Mouse (Mus musculus) heart, adult 2 months (tissue): ENCODE data around the gene Troap. TPM values are rescaled to one million over a fixed set of nuclear protein-coding genes. Genes with fewer than 3 reads are reported as not detected.

ENCODE experiments used
- DNase-seq, 2 experiments: peaks; one replicate each; pipeline ENCODE4 v3.0.0; 2021
- H3K27ac ChIP-seq: fragments of 200-600 bp; 2 replicates; pipeline ENCODE4 v1.8.1; 2022
- H3K27me3 ChIP-seq: fragments of 200-500 bp; 2 replicates; pipeline ENCODE4 v1.6.1; 2012; ENCODE audit warnings: mild to moderate bottlenecking, low read length, inconsistent platforms, mixed read lengths; ENCODE audit not compliant: control insufficient read depth, insufficient read depth
- H3K36me3 ChIP-seq: fragments of 200-500 bp; 2 replicates; pipeline ENCODE4 v1.6.1; 2012; ENCODE audit warnings: low read length, inconsistent platforms; ENCODE audit not compliant: control insufficient read depth, insufficient read depth
- H3K4me1 ChIP-seq: fragments of 200-500 bp; 2 replicates; pipeline ENCODE4 v1.6.1; 2011; ENCODE audit warnings: low read length; ENCODE audit not compliant: control insufficient read depth, insufficient read depth
- H3K4me3 ChIP-seq: fragments of 200-600 bp; 2 replicates; pipeline ENCODE4 v1.8.1; 2022
- H3K79me2 ChIP-seq: fragments of 200-500 bp; replicated peaks from 2 replicates; pipeline ENCODE4 v1.6.1; 2012; ENCODE audit warnings: mild to moderate bottlenecking, inconsistent platforms, low read length, moderate library complexity, mixed read lengths; ENCODE audit not compliant: control insufficient read depth, insufficient read depth
- H3K9ac ChIP-seq: fragments of 200-500 bp; 2 replicates; pipeline ENCODE4 v1.6.1; 2012; ENCODE audit warnings: low read depth, mild to moderate bottlenecking, control low read depth, inconsistent platforms, low read length, mixed read lengths
- CTCF ChIP-seq: fragments of 200-600 bp; IDR thresholded peaks from 2 replicates; pipeline ENCODE4 v1.8.1; 2022; ENCODE audit warnings: antibody characterized with exemption, mild to moderate bottlenecking, moderate library complexity
- EP300 ChIP-seq: fragments of 200-500 bp; IDR thresholded peaks from 2 replicates; pipeline ENCODE4 v1.6.1; 2011; ENCODE audit warnings: low read depth, low read length, control low read depth; ENCODE audit not compliant: insufficient read depth
- POLR2A ChIP-seq: fragments of 200-500 bp; IDR thresholded peaks from 2 replicates; pipeline ENCODE4 v1.6.1; 2011; ENCODE audit warnings: mild to moderate bottlenecking, low read depth, low read length, control low read depth; ENCODE audit not compliant: insufficient read depth
- WGBS: fragments of 180-500 bp; shearing (Covaris S2); methylation state at CpG from one replicate; pipeline ENCODE4 v1.1.7; 2018; 5-methylcytosine and 5-hydroxymethylcytosine counted together
- intact Hi-C: fragments of 180-260 bp; cut with DNase I; formaldehyde crosslinking; loops from one replicate; pipeline ENCODE4 v1.15.1; 2025
- polyA plus RNA-seq: library from polyadenylated mRNA; depleted of rRNA; stranded (reverse); fragments of >200 nt; gene quantifications from 2 replicates; pipeline ENCODE4 v1.2.3, GENCODE M21; 2012
- total RNA-seq, 2 experiments: library from RNA; stranded (reverse); gene quantifications; 2 replicates each; pipeline ENCODE4 v1.2.3; 2021

Gene Troap
- total and polyA plus RNA-seq, 3 experiments, result 0.31 to 0.53 TPM; not detected in 1

DNA sequence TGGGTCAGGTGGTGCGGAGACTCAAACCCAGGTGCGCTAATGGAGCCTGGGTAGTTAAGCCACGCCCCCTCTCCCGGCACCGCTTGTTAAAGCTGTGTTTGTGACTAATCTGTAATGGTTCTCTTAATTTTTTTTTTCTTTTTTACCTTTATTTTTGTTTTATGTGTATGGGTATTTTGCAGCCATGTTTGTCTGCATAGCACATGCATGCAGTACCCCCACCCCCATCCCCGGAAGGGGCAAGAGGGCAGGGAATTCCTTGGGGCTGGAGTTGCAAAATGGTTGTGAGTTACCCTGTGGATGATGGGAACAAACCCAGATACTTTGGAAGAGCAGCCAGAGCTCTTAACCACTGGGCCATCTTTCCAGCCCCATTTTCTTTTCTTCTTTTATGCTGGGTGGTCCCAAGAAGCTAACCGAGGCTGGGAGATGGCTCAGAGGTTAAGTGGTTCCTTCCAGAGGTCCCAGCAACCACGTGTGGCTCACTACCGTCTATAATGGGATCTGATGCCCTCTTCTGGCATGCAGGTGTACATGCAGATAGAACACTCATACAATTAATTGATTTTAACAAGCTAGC lies 39.1 kb downstream of the Troap start:
- no peak overlapping the region for H3K9ac ChIP-seq
- H3K79me2 ChIP-seq, result no peaks in the 10 kb centered on the region
- TF ChIP-seq CTCF (peak; percentile 68), EP300 (no peak), POLR2A (no peak)
- H3K36me3 ChIP-seq, result no peaks in the 10 kb centered on the region
- H3K4me1 ChIP-seq, result no peaks in the 10 kb centered on the region
- no peak overlapping the region for H3K4me3 ChIP-seq
- H3K27me3 ChIP-seq, result no peaks in the 10 kb centered on the region
- WGBS, result 15% methylated on average over 9 of the region's 9 CpGs
- intact Hi-C loops, result no loop called here
- DNase-seq, result peak in 1 of 2 experiments; percentile 7
- no peak overlapping the region for H3K27ac ChIP-seq

DNA sequence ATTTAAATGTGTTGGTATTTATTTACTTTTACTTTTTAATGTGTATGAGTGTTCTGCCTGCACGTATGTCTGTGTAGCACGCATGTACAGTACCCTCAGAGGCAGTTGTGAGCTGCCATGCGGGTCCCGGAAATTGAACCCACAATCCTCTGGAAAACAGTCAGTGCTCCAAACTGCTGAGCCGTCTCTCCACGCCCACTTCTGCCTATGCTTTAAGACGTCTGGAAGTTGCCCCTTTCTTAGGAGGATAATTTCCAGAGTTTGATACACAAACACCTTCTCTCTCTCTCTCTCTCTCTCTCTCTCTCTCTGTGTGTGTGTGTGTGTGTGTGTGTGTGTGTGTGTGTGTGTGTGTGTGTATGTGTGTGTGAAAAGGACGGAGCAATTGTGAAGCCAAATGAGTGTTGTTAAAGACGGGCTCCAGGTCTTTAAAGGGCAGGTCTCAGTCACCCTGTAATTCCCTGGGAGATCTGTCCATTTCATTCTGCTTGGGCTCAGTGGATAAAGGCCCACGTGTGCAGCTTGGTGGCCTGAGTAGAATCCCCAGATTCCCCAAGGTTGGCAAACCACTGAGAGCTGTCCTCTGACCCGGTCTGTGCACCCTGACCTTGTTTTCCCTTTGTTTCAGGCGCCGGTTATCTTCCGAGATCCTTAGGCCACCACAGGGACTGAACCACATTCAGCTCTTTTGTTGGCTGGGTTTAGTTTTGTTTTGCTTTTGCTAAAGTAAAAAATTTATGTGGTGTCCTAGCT lies 40.1 kb downstream of the Troap start:
- Histone ChIP-seq H3K79me2 (no peaks in the 10 kb centered on the region), H3K36me3 (no peaks in the 10 kb centered on the region), H3K27ac (no peak overlapping the region), H3K4me3 (no peak overlapping the region), H3K27me3 (no peaks in the 10 kb centered on the region), H3K9ac (no peak overlapping the region), H3K4me1 (no peaks in the 10 kb centered on the region)
- intact Hi-C loops, result no loop called here
- 49% methylated on average over 14 of the region's 14 CpGs for WGBS
- TF ChIP-seq CTCF (no peak), POLR2A (no peak), EP300 (no peak)
- no peak for DNase-seq

DNA sequence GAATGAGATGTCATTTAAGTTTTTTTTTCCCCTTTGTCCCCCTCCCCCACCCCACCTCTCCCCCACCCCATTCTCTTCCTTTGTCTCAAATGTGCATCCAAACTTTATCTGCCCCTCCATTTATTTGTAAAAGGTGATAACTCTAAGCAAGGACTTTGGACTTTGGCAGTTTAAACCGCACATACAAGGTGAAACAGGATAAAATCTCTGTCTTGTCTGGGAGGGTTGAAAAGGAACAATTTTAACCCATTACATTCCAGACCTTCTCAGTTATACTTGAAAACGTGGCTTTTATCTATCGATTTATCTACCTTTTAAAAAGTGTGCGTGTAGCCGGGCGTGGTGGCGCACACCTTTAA lies 40.7 kb downstream of the Troap start:
- WGBS, result 85% methylated on average over 7 of the region's 7 CpGs

DNA sequence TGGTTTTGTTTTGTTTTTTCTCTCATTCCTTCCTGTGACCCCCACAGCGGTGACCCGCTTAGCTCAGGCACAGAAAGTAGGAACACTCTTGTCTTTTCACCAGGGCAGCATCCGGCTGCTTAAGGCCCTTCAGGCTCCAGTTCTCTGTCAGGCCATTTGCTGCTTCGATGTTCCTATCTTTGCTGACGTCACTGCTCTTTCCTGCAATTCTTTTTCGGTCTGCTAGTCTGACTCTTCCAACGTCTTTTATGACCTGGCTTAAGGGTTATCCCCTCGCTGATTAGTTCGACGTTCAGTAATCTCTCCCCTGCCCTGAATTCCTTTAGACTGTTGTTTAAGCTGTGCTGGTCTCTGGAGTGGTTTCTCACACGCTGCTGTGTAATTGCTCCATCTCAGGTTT lies 42.2 kb downstream of the Troap start:
- H3K4me3 ChIP-seq, result no peak overlapping the region
- no peaks in the 10 kb centered on the region for H3K27me3 ChIP-seq
- DNase-seq, result peak in 1 of 2 experiments; percentile 12
- no peaks in the 10 kb centered on the region for H3K36me3 ChIP-seq
- peak overlapping the region; percentile 15; the same call in 1 of the 2 replicates for H3K27ac ChIP-seq
- H3K9ac ChIP-seq, result no peak overlapping the region
- WGBS, result 26% methylated on average over 11 of the region's 11 CpGs
- H3K79me2 ChIP-seq, result no peaks in the 10 kb centered on the region
- intact Hi-C loops, result no loop called here
- no peaks in the 10 kb centered on the region for H3K4me1 ChIP-seq
- TF ChIP-seq EP300 (no peak), POLR2A (no peak)

More for the DNA sequence above, 40.7 kb downstream of the Troap start:
- intact Hi-C loops, result no loop called here
- no peak overlapping the region for H3K4me3 ChIP-seq
- H3K79me2 ChIP-seq, result no peaks in the 10 kb centered on the region
- no peaks in the 10 kb centered on the region for H3K4me1 ChIP-seq
- H3K36me3 ChIP-seq, result no peaks in the 10 kb centered on the region
- no peaks in the 10 kb centered on the region for H3K27me3 ChIP-seq
- TF ChIP-seq EP300 (no peak), CTCF (no peak), POLR2A (no peak)
- no peak for DNase-seq
- H3K9ac ChIP-seq, result no peak overlapping the region
- no peak overlapping the region for H3K27ac ChIP-seq

DNA sequence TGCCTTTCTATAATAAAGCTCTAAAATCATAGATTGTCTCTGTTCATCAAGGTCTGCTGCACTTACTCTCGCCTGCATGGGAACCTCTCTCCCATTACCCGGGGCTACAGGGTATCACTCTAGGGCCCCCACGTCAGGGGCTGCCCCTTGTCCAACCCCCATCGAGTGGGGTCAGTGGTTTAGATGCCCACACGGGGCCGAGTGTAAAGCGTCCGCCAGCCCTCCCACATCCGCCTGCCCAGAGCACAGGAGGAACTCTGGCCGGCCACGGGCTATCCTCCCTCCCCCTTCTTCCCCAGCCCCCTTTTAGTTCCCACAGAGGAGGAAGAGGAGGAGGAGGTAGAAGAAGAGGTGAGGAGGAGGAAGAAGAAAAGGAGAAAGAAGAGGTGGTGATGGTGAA lies 46.4 kb downstream of the Troap start:
- H3K4me1 ChIP-seq, result no peaks in the 10 kb centered on the region
- no peaks in the 10 kb centered on the region for H3K79me2 ChIP-seq
- no peaks in the 10 kb centered on the region for H3K36me3 ChIP-seq
- H3K9ac ChIP-seq, result no peak overlapping the region
- intact Hi-C loops, result no loop called here
- no peak overlapping the region for H3K4me3 ChIP-seq
- WGBS, result 18% methylated on average over 11 of the region's 11 CpGs
- H3K27ac ChIP-seq, result no peak overlapping the region
- DNase-seq, result no peak
- no peaks in the 10 kb centered on the region for H3K27me3 ChIP-seq
- no peak for TF ChIP-seq POLR2A
- no peak for TF ChIP-seq CTCF
- TF ChIP-seq EP300, result no peak

DNA sequence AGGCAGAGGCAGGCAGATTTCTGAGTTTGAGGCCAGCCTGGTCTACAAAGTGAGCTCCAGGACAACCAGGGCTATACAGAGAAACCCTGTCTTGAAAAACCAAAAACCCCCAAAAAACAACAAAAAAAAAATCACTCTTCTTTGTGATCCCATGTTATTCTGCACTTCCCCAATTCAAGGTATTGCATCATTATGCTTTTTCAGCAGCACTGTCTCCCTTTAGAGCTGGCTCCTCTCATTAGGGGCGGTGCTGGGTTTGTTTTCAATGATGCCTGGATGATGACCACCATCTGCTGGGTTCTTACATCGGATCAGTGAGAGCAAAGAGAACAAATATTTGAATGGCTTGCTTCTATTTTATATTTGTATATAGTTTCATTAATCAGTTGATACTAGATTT lies 48.3 kb downstream of the Troap start:
- Histone ChIP-seq H3K79me2 (no peaks in the 10 kb centered on the region), H3K27ac (no peak overlapping the region), H3K4me1 (no peaks in the 10 kb centered on the region), H3K4me3 (no peak overlapping the region), H3K27me3 (no peaks in the 10 kb centered on the region), H3K9ac (no peak overlapping the region), H3K36me3 (no peaks in the 10 kb centered on the region; the same call in 1 of the 2 replicates)
- TF ChIP-seq EP300, result no peak
- no peak for TF ChIP-seq POLR2A
- TF ChIP-seq CTCF, result no peak
- intact Hi-C loops, result no loop called here
- WGBS, result 76% methylated on average over 2 of the region's 2 CpGs
- DNase-seq, result no peak
